Mouse (Mus musculus) liver, embryonic 15.5 days (tissue): Measurements from ENCODE around the gene Robo3. TPM values are rescaled to one million over a fixed set of nuclear protein-coding genes. Genes with fewer than 3 reads are reported as not detected.

Experiments
- ATAC-seq: fragments of 200-750 bp; cut with Nextera tagmentation; 2 replicates; pipeline ENCODE4 v1.8.0; 2017; ENCODE audit warnings: moderate number of reproducible peaks, mild to moderate bottlenecking, moderate library complexity; ENCODE audit not compliant: insufficient read depth
- H3K27ac ChIP-seq: fragments of 300-500 bp; sonication (generic); replicated peaks from 2 replicates; pipeline ENCODE4 v1.5.1; 2015; ENCODE audit warnings: mild to moderate bottlenecking, inconsistent platforms
- H3K27me3 ChIP-seq: fragments of 300-500 bp; sonication (generic); 2 replicates; pipeline ENCODE4 v1.6.1; 2015; ENCODE audit warnings: mild to moderate bottlenecking, inconsistent platforms
- H3K36me3 ChIP-seq: fragments of 300-500 bp; sonication (generic); replicated peaks from 2 replicates; pipeline ENCODE4 v1.6.1; 2015; ENCODE audit warnings: moderate library complexity, mild to moderate bottlenecking, inconsistent platforms
- H3K4me1 ChIP-seq: fragments of 300-500 bp; sonication (generic); replicated peaks from 2 replicates; pipeline ENCODE4 v1.6.1; 2015; ENCODE audit warnings: inconsistent platforms
- H3K4me2 ChIP-seq: fragments of 300-500 bp; sonication (generic); 2 replicates; pipeline ENCODE4 v1.6.1; 2015; ENCODE audit warnings: moderate library complexity, mild to moderate bottlenecking, inconsistent platforms
- H3K4me3 ChIP-seq: fragments of 300-500 bp; sonication (generic); replicated peaks from 2 replicates; pipeline ENCODE4 v1.5.1; 2015; ENCODE audit warnings: mild to moderate bottlenecking, inconsistent platforms
- H3K9ac ChIP-seq: fragments of 300-500 bp; sonication (generic); 2 replicates; pipeline ENCODE4 v1.6.1; 2015; ENCODE audit warnings: moderate library complexity, mild to moderate bottlenecking, inconsistent platforms
- H3K9me3 ChIP-seq: fragments of 300-500 bp; sonication (generic); replicated peaks from 2 replicates; pipeline ENCODE4 v1.6.1; 2016; ENCODE audit warnings: inconsistent platforms
- WGBS: fragments of 180-500 bp; shearing (Covaris S2); methylation state at CpG from one replicate; pipeline ENCODE4 v1.1.7; 2015; ENCODE audit warnings: mixed read lengths; ENCODE audit not compliant: insufficient replicate concordance; 5-methylcytosine and 5-hydroxymethylcytosine counted together
- polyA plus RNA-seq: library from polyadenylated mRNA; unstranded; fragments of >200 nt; fragmentation: Nextera tagmentation; extraction: Ambion mirVana; gene quantifications from 2 replicates; pipeline ENCODE4 v1.2.1, GENCODE M21; 2015

Gene Robo3
- polyA plus RNA-seq, 1 experiment from 2014 or later: 0.07 TPM

GRCm38 (mm10) chr9:37367301-37368080, 65.6 kb downstream of the Robo3 start, which contains the start of gene Hepacam:
Gene Hepacam (plus strand): TSS chr9:37367351.
- H3K27me3 ChIP-seq: no peaks in the 10 kb centered on the region
- H3K9me3 ChIP-seq: no peaks in the 10 kb centered on the region
- no peak within 1 kb of the TSS for H3K9ac ChIP-seq
- H3K27ac ChIP-seq: no peak within 1 kb of the TSS
- H3K4me2 ChIP-seq: no peak within 1 kb of the TSS
- no peaks in the 10 kb centered on the region for H3K36me3 ChIP-seq
- no peak for ATAC-seq
- 75% methylated on average over 17 of the region's 17 CpGs for WGBS
- H3K4me3 ChIP-seq: no peak within 1 kb of the TSS
- no peaks in the 10 kb centered on the region for H3K4me1 ChIP-seq

- no peak overlapping the region for H3K27ac ChIP-seq
- no peak overlapping the region for H3K4me2 ChIP-seq
- no peaks in the 10 kb centered on the region for H3K9me3 ChIP-seq
- H3K36me3 ChIP-seq: no peaks in the 10 kb centered on the region
- no peak overlapping the region for H3K9ac ChIP-seq
- no peak for ATAC-seq
- WGBS: 50% methylated on average over 5 of the region's 5 CpGs
- no peaks in the 10 kb centered on the region for H3K27me3 ChIP-seq
- no peaks in the 10 kb centered on the region for H3K4me1 ChIP-seq
- H3K4me3 ChIP-seq: no peak overlapping the region
These were observed 67.3 kb downstream of the Robo3 start for GRCm38 (mm10) chr9:37365706-37366105.

Other genes with a start within 250 kb of the Robo3 start
- gene Tmem218, start 225.0 kb downstream of the Robo3 start, polyA plus RNA-seq: 3.5 and 3.6 TPM in 2 replicates
- 1.6 and 1.8 TPM in 2 replicates for gene Slc37a2, start 177.5 kb downstream of the Robo3 start, polyA plus RNA-seq
- 3.4 and 4.3 TPM in 2 replicates for gene Ccdc15, start 84.8 kb downstream of the Robo3 start, polyA plus RNA-seq
- gene Hepacam, start 65.9 kb downstream of the Robo3 start, polyA plus RNA-seq: not detected in 2 replicates
- gene Robo4, start 31.3 kb downstream of the Robo3 start, polyA plus RNA-seq: 2.2 and 3.1 TPM in 2 replicates
- 3.6 and 5.0 TPM in 2 replicates for gene Msantd2, start 56.1 kb upstream of the Robo3 start, polyA plus RNA-seq
- gene Esam, start 94.8 kb upstream of the Robo3 start, polyA plus RNA-seq: 14.5 and 17.9 TPM in 2 replicates
- gene Vsig2, start 106.0 kb upstream of the Robo3 start, polyA plus RNA-seq: 0.29 and 0.32 TPM in 2 replicates
- 5.4 and 6.2 TPM in 2 replicates for gene Nrgn, start 119.7 kb upstream of the Robo3 start, polyA plus RNA-seq
- gene Siae, start 122.5 kb upstream of the Robo3 start, polyA plus RNA-seq: 5.6 and 6.4 TPM in 2 replicates
- gene Spa17, start 180.5 kb upstream of the Robo3 start, polyA plus RNA-seq: 1.3 and 1.5 TPM in 2 replicates
- gene Tbrg1, start 224.1 kb upstream of the Robo3 start, polyA plus RNA-seq: 43.1 and 48.3 TPM in 2 replicates
- gene Panx3, start 236.0 kb upstream of the Robo3 start, polyA plus RNA-seq: not detected in 2 replicates